Mouse (Mus musculus): ENCODE results near the gene Morn3. TPM values are rescaled to one million over a fixed set of nuclear protein-coding genes. Genes with fewer than 3 reads are reported as not detected.

The Morn3 gene
- total and polyA plus RNA-seq, 3 experiments = not detected

GRCm38 (mm10) chr5:122990411-122991160 lies 56.2 kb downstream of the Morn3 start:
- no peaks in the 10 kb centered on the region for H3K9me3 ChIP-seq (replicated peaks; ENCODE audit: low read length)
- H3K79me2 ChIP-seq (replicated peaks; ENCODE audit: control insufficient read depth, extremely low read depth, insufficient read depth, poor library complexity, severe bottlenecking) = peaks cover 16% of the 10 kb centered on the region
- no peak for TF ChIP-seq SMC3 (IDR thresholded peaks at IDR 0.05; ENCODE audit: low read depth, low read length)
- TF ChIP-seq E2F4 (IDR thresholded peaks at IDR 0.05; ENCODE audit: insufficient replicate concordance, low read depth, low read length) = no peak
- no peak for TF ChIP-seq ZC3H11A (IDR thresholded peaks at IDR 0.05; ENCODE audit: low read depth, low read length)
- TF ChIP-seq CHD1 (IDR thresholded peaks at IDR 0.05; ENCODE audit: low read depth, low read length) = no peak; the same call in 1 of the 2 replicates
- peak; percentile 96 for TF ChIP-seq SIN3A (IDR thresholded peaks at IDR 0.05; ENCODE audit: low read length)
- peak; percentile 100 for TF ChIP-seq ETS1 (conservative IDR thresholded peaks at IDR 0.05; ENCODE audit: low read depth, low read length)
- no peak for TF ChIP-seq TBP (conservative IDR thresholded peaks at IDR 0.05; ENCODE audit: low read depth, low read length)
- TF ChIP-seq NELFE (IDR thresholded peaks at IDR 0.05; ENCODE audit: low read depth, low read length) = no peak
- TF ChIP-seq CHD2 (IDR thresholded peaks at IDR 0.05; ENCODE audit: low read length) = no peak
- no peak for TF ChIP-seq UBTF (IDR thresholded peaks at IDR 0.05; ENCODE audit: low read depth, low read length)
- TF ChIP-seq ZMIZ1 (IDR thresholded peaks at IDR 0.05; ENCODE audit: low read depth, low read length) = no peak
- peak; percentile 53; the same call in 1 of the 2 replicates for TF ChIP-seq EP300 (IDR thresholded peaks at IDR 0.05; ENCODE audit: low read length)
- TF ChIP-seq USF1 (IDR thresholded peaks at IDR 0.05; ENCODE audit: low read depth, low read length) = no peak
- peak; percentile 82 for TF ChIP-seq BHLHE40 (IDR thresholded peaks at IDR 0.05; ENCODE audit: low read depth, low read length)
- TF ChIP-seq JUND (conservative IDR thresholded peaks at IDR 0.05; ENCODE audit: low read depth, low read length) = 0 out of 2 replicates have a peak, but pooled peaks have one; percentile 40
- TF ChIP-seq RAD21 (IDR thresholded peaks at IDR 0.05; ENCODE audit: low read depth, low read length) = no peak
- TF ChIP-seq MAX (IDR thresholded peaks at IDR 0.05; ENCODE audit: low read length) = peak; percentile 49; the same call in 1 of the 2 replicates
- TF ChIP-seq NRF1 (IDR thresholded peaks at IDR 0.05; ENCODE audit: low read depth, low read length) = no peak
- peak; percentile 66 for TF ChIP-seq IRF4 (IDR thresholded peaks at IDR 0.05; ENCODE audit: low read depth, low read length)
- 0 out of 2 replicates have a peak, but pooled peaks have one; percentile 43 for TF ChIP-seq KAT2A (IDR thresholded peaks at IDR 0.05; ENCODE audit: insufficient replicate concordance, low read length)
- no peak for TF ChIP-seq RCOR1 (conservative IDR thresholded peaks at IDR 0.05; ENCODE audit: low read depth, low read length)
- peak; percentile 93 for TF ChIP-seq ZNF384 (IDR thresholded peaks at IDR 0.05; ENCODE audit: low read depth, low read length)
- TF ChIP-seq POLR2AphosphoS2 (IDR thresholded peaks at IDR 0.05; ENCODE audit: low read depth, low read length) = no peak
- no peak for TF ChIP-seq CTCF (conservative IDR thresholded peaks at IDR 0.05 in 1 of 2, IDR thresholded peaks at IDR 0.05 in 1 of 2; ENCODE audit: low read depth in 2 of 2, low read length in 2 of 2)
- TF ChIP-seq MAFK (IDR thresholded peaks at IDR 0.05; ENCODE audit: insufficient replicate concordance, low read length) = no peak
- TF ChIP-seq HCFC1 (IDR thresholded peaks at IDR 0.05; ENCODE audit: low read depth, low read length) = peak; percentile 19; the same call in 1 of the 2 replicates
- no peak for TF ChIP-seq ZKSCAN1 (IDR thresholded peaks at IDR 0.05; ENCODE audit: borderline replicate concordance, low read depth, low read length)
- TF ChIP-seq MYC (IDR thresholded peaks at IDR 0.05; ENCODE audit: low read depth, low read length) = peak; percentile 75
- peak; percentile 22; the same call in 1 of the 2 replicates for TF ChIP-seq MXI1 (IDR thresholded peaks at IDR 0.05; ENCODE audit: low read depth, low read length)
- TF ChIP-seq ELF1 (IDR thresholded peaks at IDR 0.05; ENCODE audit: low read depth, low read length) = 0 out of 2 replicates have a peak, but pooled peaks have one; percentile 44
- TF ChIP-seq POLR2A (IDR thresholded peaks at IDR 0.05; ENCODE audit: low read depth, low read length) = no peak
- no peak for TF ChIP-seq GABPA (IDR thresholded peaks at IDR 0.05; ENCODE audit: insufficient replicate concordance, low read depth, low read length)
- TF ChIP-seq MAZ (IDR thresholded peaks at IDR 0.05; ENCODE audit: low read depth, low read length) = no peak
- peak; percentile 46; the same call in 1 of the 2 replicates for TF ChIP-seq MEF2A (IDR thresholded peaks at IDR 0.05; ENCODE audit: borderline replicate concordance, low read depth, low read length)
- no peak for TF ChIP-seq PAX5 (IDR thresholded peaks at IDR 0.05; ENCODE audit: low read length)
- peak; percentile 56; the same call in 1 of the 2 replicates for TF ChIP-seq TCF12 (IDR thresholded peaks at IDR 0.05; ENCODE audit: low read depth, low read length)
- no peak for TF ChIP-seq USF2 (conservative IDR thresholded peaks at IDR 0.05; ENCODE audit: low read depth, low read length)
- TF ChIP-seq JUN (IDR thresholded peaks at IDR 0.05; ENCODE audit: insufficient read depth, low read depth, low read length) = peak; percentile 81
- H3K4me2 ChIP-seq (ENCODE audit: insufficient read depth, low read depth, poor library complexity, severe bottlenecking) = peak overlapping the region; percentile 67
- in situ Hi-C loops (cut with MboI; ENCODE audit: low pct_ligation_motif_present, low pct_unique_long_range_greater_than_20kb, low sequenced_read_pairs) = no loop called here
- H3K36me3 ChIP-seq (replicated peaks in 1 of 2; ENCODE audit: control insufficient read depth in 1 of 2, insufficient read depth in 1 of 2, low read length in 1 of 2) = peaks cover 0 to 4% of the 10 kb centered on the region in 2 experiments
- peak overlapping the region; percentile 68 for H3K27ac ChIP-seq (ENCODE audit: insufficient read depth, low read depth)
- no peaks in the 10 kb centered on the region for H3K27me3 ChIP-seq (replicated peaks)
- peaks cover 5 to 59% of the 10 kb centered on the region in 2 experiments; a peak in 3 of 4 replicates for H3K4me1 ChIP-seq (ENCODE audit: control insufficient read depth in 1 of 2, insufficient read depth in 2 of 2)
- H3K4me3 ChIP-seq (replicated peaks in 1 of 3; ENCODE audit: low read depth in 2 of 3, low read length in 2 of 3, poor library complexity in 1 of 3) = peak overlapping the region; percentile 67 to 82 (median 76)
- H3K9ac ChIP-seq (ENCODE audit: insufficient read depth, low read depth) = peak overlapping the region; percentile 64
- dilution Hi-C loops (cut with MboI; ENCODE audit: extremely low pct_ligation_motif_present, extremely low pct_unique_long_range_greater_than_20kb, low sequenced_read_pairs) = no loop called here
- DNase-seq (ENCODE audit: extremely low read depth) = peak; percentile 65
